Mouse (Mus musculus) left cerebral cortex, adult 2 months (tissue): ENCODE results near the gene Gcnt2. TPM values are rescaled to one million over a fixed set of nuclear protein-coding genes. Genes with fewer than 3 reads are reported as not detected.
"Not testable (repeated sequence)": the region's sequence is repeated elsewhere in the genome, so short reads cannot be mapped to it uniquely, and the experiment has no call there.

Experiments used
- DNase-seq, 2 experiments: peaks; one replicate each; pipeline ENCODE4 v3.0.0; 2021 to 2022; ENCODE audit warnings: low spot score in 2 of 2, mixed read lengths in 1 of 2; ENCODE audit errors: extremely low spot score in 1 of 2
- H3K27ac ChIP-seq: fragments of 200-600 bp; 2 replicates; pipeline ENCODE4 v1.8.1; 2022
- H3K4me3 ChIP-seq: fragments of 200-600 bp; 2 replicates; pipeline ENCODE4 v1.8.1; 2022
- CTCF ChIP-seq: fragments of 200-600 bp; IDR thresholded peaks from 2 replicates; pipeline ENCODE4 v1.8.1; 2022; ENCODE audit warnings: antibody characterized with exemption, mild to moderate bottlenecking, moderate library complexity
- intact Hi-C: fragments of 180-260 bp; cut with DNase I; formaldehyde crosslinking; loops from one replicate; pipeline ENCODE4 v1.15.1; 2025
- total RNA-seq, 2 experiments: library from RNA; stranded (reverse); gene quantifications; 2 replicates each; pipeline ENCODE4 v1.2.3; 2021

Gcnt2 gene
- total RNA-seq, 2 experiments from 2014 or later, result 21.1 to 21.7 TPM

DNA sequence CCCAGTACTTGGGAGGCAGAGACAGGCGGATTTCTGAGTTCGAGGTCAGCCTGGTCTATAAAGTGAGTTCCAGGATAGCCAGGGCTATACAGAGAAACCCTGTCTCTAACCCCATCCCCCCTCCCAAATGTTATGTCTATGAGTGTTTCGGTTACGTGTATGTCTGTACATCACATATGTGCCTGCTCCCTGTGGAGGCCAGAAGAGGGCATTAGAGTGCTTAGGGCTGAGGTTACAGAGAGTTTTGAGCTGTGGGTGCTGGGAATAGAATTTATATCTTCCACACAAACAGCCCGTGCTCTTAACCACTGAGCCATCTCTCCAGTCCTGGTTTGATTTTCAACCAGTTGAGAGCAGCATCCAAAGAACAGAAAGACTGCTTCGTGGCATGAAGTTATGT is 50.5 kb downstream of the Gcnt2 start:
- no peak for DNase-seq
- no peak overlapping the region for H3K27ac ChIP-seq
- TF ChIP-seq CTCF, result no peak
- no peak overlapping the region for H3K4me3 ChIP-seq
- intact Hi-C loops, result no loop called here

GRCm38 (mm10) chr13:40911951-40912350 is 52.4 kb downstream of the Gcnt2 start:
- no peak for DNase-seq
- intact Hi-C loops, result no loop called here
- no peak; the same call in 1 of the 2 replicates for TF ChIP-seq CTCF
- H3K27ac ChIP-seq, result no peak overlapping the region
- H3K4me3 ChIP-seq, result no peak overlapping the region

GRCm38 (mm10) chr13:40913395-40914018 is 54.0 kb downstream of the Gcnt2 start:
- Histone ChIP-seq H3K4me3 (no peak overlapping the region), H3K27ac (no peak overlapping the region)
- DNase-seq, result no peak
- intact Hi-C loops, result no loop called here
- no peak for TF ChIP-seq CTCF

GRCm38 (mm10) chr13:40914053-40914585 is 54.6 kb downstream of the Gcnt2 start:
- Histone ChIP-seq H3K27ac (no peak overlapping the region), H3K4me3 (no peak overlapping the region)
- no peak for TF ChIP-seq CTCF
- intact Hi-C loops, result no loop called here
- DNase-seq, result no peak

DNA sequence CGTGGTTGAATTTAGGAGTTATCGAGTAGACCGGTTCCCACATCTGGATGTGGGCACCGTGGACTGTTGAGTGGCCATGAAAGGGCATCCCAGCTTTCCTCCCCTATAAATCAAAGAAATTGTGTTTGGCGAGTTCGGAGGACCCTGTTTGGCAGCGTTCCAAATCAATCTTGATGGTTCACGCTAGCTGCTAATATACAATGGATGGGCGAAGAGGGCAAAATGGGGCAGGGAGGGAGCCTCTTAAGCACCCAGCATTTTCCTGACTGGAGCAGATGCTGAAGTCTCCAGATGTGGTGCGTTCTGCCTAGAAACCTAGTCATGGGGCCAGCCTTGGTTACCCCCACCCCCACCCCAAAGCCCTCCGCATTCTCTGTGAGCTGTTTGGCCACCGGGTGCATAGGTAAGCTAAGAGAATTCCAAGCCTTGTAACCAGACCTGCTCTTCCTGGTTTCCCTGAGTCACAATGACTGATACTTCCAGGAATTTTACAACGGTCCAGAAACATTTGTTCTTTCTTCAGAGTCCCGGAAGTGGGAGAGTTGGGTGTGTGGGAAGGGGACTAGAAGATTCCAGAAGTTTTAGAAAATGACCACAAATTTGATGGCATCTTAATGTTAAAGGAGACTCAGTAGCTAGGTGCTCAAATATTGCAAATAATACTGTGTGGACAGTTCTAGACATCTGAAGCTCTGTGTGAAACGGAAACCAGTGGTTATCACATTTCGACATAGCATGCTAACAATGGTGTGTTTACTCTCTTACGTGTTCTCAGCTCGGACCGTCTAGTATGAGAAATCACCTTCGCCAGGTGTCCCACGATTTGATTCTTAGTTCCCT is 57.0 kb downstream of the Gcnt2 start:
- intact Hi-C loops, result loop anchor here (5.0 kb wide), 1 partner anchor 64 kb away; no protein-coding TSS in a partner anchor
- DNase-seq, result no peak
- Histone ChIP-seq H3K27ac (no peak overlapping the region), H3K4me3 (peak overlapping the region; percentile 59)
- TF ChIP-seq CTCF, result no peak

DNA sequence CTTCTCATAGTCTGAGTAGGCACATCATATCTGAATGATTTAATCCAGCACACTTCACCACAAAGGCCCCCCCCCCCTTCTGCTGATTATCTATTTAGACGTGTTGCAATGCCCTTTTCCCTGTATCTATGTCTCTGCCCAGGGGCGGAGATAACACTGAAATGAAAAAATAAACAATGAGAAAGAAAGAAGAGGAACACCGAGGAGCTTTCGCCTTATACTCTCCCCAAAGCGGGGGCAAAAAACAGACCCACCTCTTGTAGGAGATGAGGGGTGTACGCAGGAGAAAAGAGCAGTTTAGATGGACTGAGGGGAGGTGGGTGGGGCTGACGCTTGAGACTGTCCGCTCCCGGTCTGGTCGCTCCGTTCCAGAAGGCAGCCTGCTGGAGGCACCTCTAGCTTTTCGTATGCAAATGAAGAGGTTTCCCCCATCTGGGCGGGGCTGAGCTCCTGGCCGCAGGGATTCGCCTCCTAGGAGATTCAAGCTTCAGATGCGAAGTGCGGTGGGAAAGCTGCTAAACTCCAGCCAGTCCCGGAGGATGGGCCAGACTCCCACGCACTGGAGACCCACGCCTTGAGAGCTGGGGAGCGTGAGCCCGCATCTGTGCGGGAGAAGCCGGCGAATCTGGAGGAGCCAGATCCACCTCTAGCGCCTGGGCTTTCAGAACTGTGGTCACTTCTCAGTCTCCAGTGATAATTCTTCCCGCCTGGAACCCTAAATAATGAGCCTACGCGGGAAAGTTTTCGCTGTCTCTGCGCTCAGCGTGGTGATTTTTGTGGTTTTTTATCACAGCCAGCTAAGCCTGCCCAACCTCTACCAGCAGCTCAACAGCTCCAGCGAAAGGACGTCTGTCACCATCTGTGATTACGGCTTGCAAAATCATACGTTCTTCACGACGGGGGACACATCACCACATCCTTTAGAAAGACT is 57.9 kb downstream of the Gcnt2 start:
- intact Hi-C loops, result loop anchor here (5.0 kb wide), 1 partner anchor 65 kb away; no protein-coding TSS in a partner anchor
- Histone ChIP-seq H3K4me3 (peak overlapping the region; percentile 59), H3K27ac (peak overlapping the region; percentile 10; the same call in 1 of the 2 replicates)
- peak; percentile 47 to 54 for DNase-seq
- no peak for TF ChIP-seq CTCF

- TF ChIP-seq CTCF, result no peak
- no peak for DNase-seq
- H3K4me3 ChIP-seq, result no peak overlapping the region
- intact Hi-C loops, result no loop called here
- 0 out of 2 replicates have a peak overlapping the region, but pooled peaks have one; percentile 1 for H3K27ac ChIP-seq
These were observed 61.9 kb downstream of the Gcnt2 start for GRCm38 (mm10) chr13:40921326-40922059.

GRCm38 (mm10) chr13:40922311-40922877 is 62.8 kb downstream of the Gcnt2 start:
- TF ChIP-seq CTCF, result no peak
- intact Hi-C loops, result no loop called here
- H3K27ac ChIP-seq, result no peak overlapping the region
- H3K4me3 ChIP-seq, result no peak overlapping the region
- DNase-seq, result no peak

DNA sequence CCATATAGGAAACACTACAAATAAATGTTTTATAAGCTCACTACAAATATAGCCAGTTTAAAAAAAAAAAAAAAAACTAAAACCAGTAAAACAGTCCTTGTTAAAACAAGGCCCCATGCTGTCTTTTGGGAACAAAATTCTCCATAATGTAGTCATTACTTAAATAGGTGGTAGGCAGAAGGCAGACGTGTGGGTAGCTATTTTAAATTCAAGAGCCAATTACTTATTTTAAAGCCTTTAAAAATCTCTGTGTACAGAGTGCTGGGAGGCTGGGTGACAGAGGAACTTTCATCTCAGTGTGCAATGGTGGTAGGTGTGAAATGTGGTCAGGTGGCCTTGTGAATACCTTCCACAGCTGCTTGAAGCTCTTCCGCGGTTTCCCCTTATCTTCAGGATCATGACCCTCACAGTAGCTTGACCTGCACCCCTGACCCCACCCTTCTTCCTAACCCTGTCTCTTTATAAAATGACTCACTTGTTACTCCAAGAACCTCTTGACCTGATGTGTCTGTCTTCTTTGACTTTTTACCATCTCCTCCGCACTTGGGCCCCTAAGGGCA is 64.3 kb downstream of the Gcnt2 start:
- intact Hi-C loops, result no loop called here
- no peak overlapping the region for H3K4me3 ChIP-seq
- no peak for TF ChIP-seq CTCF
- no peak overlapping the region for H3K27ac ChIP-seq
- no peak for DNase-seq

- H3K27ac ChIP-seq, result no peak overlapping the region
- no peak for DNase-seq
- no peak for TF ChIP-seq CTCF
- intact Hi-C loops, result no loop called here
- no peak overlapping the region for H3K4me3 ChIP-seq
These were observed 68.8 kb downstream of the Gcnt2 start for GRCm38 (mm10) chr13:40928192-40928898.

- H3K4me3 ChIP-seq, intact Hi-C loops, H3K27ac ChIP-seq, DNase-seq: not testable (repeated sequence)
These were observed 72.3 kb downstream of the Gcnt2 start for GRCm38 (mm10) chr13:40931871-40932270.
